Mouse (Mus musculus): Measurements from ENCODE around the gene Slc20a1.
A peak's percentile ranks its signal among the peaks of the same experiment; 100 is the strongest.

- TF ChIP-seq POLR2A (IDR thresholded peaks at IDR 0.05; ENCODE audit: insufficient read depth, low read depth, low read length) (no peak), CTCF (IDR thresholded peaks at IDR 0.05) (peak; percentile 45)
Measured at GRCm38 (mm10) chr2:129181509-129181908, 17.1 kb upstream of the Slc20a1 start.
